Mouse (Mus musculus): ENCODE results near the gene Marveld3.

Gene Marveld3

DNA sequence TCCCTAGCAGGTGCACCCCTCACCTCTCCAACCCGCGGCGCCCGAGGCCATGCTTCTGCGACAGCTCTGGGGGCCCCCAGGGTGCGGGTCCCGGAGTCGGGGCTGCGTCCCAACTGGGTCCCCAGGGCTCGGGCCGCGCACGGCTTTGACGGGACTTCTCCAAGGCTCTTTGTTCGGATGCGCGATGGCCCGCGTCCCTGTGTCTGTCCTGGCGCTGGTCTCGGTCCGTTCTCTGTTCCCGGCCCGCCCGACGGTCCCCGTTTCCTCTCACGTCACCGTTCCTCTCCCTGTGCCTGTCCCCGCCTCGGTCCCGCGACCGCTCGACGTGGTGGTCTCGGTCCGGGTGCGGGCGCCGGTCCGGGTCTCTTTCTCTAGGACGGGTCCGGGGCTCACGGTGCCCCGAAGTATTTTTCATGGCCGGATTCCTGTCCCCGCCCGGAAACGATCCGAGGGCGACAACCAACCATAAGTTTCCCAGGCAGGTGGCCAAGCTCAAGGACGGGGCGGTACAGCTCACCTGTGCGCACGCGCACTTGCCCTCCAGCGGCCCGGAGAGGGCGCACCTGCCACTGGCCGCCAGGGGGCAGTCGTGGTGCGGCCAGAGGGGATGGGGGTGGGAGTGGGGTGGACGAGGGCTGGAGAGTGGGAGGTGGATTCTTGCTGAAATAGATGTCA is at the start of gene Marveld3:
Marveld3 (minus strand) TSS at position 511 of the 675 bp plus-strand sequence.
- DNase-seq = peak; percentile 11

- peak; percentile 8 for DNase-seq
These were observed 48.9 kb upstream of the Marveld3 start for GRCm38 (mm10) chr8:110010868-110011267.

DNA sequence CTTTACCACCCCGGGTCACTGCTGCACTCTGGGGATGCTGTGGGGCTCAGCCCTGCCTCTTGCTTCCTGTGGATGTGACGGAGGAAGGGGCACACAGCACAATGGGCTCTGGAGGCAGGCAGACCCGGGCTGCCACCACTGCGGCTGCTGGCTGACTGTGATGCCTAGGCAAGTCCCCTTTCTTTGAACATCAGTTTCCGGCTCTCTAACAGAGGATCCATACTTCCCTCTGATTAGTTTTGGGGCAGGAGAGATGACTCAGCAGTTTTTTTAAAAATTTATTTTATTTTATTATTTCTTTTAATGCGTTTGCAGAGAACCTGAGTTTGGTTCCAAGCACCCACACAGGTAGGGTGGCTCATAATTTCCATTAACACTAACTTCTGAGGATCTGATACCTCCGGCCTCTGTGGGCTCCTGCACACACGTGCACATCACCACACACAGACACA is 47.0 kb upstream of the Marveld3 start:
- no peak for DNase-seq

DNA sequence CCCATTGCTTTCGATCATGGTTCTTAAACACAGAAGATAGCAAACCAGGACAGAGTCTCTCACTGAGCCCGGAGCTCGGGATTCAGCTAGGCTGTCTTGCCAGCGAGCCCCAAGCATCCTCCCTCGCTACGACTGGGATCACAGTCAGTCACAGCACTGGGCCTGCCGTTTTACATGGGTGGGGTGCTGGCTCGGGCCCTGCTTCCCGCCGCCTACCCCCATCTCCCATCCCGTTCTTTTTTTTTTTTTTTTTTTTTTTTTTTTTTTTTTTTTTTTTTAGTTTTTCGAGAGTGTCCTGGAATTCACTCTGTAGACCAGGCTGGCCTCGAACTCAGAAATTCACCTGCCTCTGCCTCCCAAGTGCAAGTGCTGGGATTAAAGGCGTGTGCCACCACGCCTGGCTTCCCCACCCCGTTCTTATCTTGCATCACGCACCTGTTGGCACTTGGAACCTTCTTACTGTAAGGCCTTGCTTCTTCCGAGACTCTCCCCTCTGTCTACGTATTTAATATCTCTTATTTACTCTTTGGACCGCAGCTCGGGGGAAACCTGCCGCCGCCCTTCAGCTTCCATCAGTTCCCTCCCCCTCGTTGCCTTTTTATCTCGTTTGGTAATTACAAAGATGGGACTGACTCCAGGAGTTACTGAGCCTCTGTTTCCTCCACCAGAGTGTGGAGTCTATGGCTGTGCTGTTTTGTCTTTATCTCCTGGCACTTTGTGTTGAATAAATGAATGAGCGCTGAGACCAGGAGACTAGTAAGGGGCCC is 46.4 kb upstream of the Marveld3 start:
- no peak for DNase-seq

GRCm38 (mm10) chr8:110006312-110007023 is 44.5 kb upstream of the Marveld3 start:
- no peak for DNase-seq

DNA sequence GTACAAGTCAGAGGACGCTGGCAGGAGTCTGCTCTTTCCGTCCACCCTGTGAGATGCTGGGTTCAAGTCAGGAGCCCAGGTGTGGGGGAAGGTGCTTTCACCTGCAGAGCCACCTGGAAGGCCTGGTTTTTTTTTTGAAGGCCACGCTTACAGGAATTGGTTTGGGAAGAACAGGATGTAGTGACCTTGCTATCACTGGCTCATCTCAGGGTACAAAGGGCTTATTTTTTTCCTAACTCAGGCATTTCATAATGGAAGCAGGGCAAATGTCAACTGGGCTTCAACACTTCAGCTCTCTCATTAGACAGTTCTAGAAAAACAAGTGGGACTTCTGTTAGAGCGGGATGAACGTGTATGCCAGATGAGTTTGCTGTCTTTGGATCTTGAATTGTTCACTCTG is 42.3 kb upstream of the Marveld3 start:
- no peak for DNase-seq

- DNase-seq = no peak
These were observed 41.0 kb upstream of the Marveld3 start for GRCm38 (mm10) chr8:110002953-110003352.

DNA sequence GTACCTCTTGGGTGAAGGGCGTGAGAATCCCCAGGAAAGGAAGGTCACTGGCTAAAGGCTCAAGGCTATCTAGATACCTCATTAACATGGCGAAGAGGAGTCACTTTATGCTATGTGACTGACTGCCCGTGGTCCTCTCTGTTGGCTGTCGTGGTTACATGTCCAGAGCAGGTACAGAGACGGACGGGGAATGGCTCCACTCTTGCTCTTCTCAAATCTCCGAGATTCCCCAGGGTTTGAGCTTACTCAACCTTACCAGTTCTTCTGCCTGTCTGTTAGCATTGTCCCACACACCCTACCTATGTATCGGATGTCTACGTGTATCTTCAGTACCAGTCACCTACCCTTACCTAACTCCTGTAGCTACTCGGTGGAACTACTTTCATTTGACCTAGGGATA is 38.0 kb upstream of the Marveld3 start:
- DNase-seq = no peak

GRCm38 (mm10) chr8:109998066-109998465 is 36.1 kb upstream of the Marveld3 start:
- no peak for DNase-seq

DNA sequence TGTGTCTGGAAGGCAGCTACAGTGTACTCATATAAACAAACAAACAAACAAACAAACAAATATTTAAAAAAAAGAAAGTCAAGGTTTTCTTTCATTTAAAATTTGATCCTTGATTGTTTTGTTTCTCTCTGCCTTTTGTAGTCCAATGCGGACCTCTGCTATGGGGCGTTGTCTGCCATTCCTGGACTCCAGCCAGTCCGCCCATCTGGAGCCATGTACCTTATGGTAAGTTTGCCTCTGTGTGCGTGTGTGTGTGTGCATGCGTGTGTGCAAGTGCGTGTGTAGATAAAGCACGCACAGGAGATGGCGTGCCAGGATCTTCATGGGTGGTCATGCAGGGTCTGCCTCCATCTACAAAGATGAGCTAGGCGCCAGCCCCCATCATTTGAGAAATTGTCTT is 35.4 kb upstream of the Marveld3 start:
- no peak for DNase-seq

- DNase-seq = no peak
These were observed 30.9 kb upstream of the Marveld3 start for GRCm38 (mm10) chr8:109992951-109993350.

GRCm38 (mm10) chr8:109992166-109992565 is 30.2 kb upstream of the Marveld3 start:
- DNase-seq = no peak

- no peak for DNase-seq
These were observed 28.2 kb upstream of the Marveld3 start, which contains the start of gene Tat for GRCm38 (mm10) chr8:109990224-109990623. Gene Tat (plus strand): TSS chr8:109990437.

DNA sequence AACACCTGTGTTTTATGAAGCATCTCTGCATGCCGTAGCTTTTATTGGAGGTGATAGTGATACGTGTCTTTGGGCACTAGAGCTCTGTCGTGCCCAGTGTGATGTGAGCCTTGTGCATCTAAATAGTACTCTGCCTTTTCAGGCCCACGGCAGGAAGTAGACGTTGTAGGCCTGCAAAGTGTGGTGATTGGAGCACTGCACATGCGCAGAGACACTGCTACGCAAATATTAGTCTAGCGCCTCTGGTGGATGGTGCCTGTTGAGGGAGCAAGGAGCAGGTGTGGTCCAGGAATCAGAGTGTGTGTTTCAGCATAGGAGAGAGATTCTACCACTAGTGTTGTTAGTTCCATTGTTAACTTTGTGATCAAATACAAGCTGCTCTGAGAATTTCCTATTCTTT is 27.1 kb upstream of the Marveld3 start:
- no peak for DNase-seq

GRCm38 (mm10) chr8:109987776-109988175 is 25.8 kb upstream of the Marveld3 start:
- DNase-seq = no peak

DNA sequence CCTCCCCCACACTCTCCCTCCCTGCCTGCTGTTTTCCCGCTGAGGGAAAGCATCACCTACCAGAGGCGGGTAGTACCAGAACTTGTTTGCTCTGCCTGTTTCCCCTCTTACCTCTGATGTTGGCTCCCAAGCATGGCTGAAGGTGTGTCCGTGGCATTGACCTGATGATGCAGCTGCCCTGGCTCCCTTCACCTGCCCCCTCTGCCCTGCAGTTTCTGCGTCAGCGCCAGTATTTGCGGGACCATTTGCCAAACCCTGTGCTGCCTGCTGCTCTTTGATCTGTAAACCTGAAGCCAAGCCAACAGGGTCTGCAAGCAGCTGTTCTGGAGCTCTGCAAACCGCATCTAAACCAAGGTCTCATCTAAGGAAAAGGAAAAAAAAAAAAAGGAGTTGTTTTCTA is 24.4 kb upstream of the Marveld3 start:
- no peak for DNase-seq

DNA sequence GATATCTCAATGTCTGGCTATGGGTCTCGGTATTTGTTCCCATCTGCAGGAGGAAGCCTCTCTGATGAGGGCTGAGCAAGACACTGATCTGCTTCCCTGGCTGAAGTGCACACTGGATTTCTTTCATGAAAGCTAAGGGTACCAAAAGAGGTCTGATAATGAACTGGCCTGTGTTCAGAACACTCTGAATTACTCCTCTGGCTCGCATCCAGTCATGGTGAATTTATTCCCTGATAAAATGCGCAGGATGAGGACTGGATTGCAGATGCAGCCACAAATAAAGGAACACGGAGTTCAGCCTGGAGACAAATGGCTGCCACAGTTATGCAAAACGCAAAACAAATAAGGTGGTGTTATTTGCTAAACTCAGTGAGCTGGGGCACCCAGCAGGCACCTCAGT is 21.9 kb upstream of the Marveld3 start:
- DNase-seq = no peak

GRCm38 (mm10) chr8:109982386-109983105 is 20.5 kb upstream of the Marveld3 start:
- DNase-seq = no peak

DNA sequence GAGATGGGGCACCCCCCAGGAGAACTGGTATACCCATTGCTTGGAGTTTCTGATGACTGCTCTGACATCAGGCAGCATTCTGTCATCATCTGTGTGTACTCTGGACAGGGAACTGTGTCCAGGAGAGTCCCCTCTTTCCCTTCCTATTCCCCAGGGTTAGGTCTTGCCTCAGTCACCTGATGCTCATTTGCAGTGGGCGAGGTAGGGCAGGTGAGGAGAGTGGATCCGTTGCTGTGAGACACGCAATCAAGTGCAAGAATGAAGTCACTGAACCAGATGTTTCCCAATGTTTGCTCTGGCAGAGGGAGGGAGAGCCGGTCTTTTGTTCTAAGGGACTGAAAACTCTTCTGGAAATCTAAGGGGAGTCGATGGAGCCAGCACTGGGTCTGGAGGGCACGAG is 17.3 kb upstream of the Marveld3 start:
- DNase-seq = no peak

DNA sequence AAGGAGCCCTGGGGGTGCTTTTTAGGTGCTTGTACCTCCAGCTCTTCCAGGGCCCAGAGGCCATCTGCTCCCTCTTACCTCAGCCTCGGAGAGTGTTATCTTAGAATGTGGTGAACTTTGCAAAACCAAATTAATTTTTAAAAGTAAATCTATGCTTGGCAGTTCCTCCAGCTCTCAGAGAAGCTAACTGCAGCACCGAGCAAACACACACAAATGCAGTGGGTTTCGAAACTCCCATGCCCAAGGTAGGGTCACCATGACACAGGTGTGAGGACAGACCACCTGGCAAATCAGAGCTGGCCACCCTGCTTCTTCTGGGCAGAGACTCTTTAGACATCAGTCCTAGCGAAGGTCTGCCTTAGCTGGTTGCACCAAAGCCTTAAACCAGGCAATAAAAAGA is 10.9 kb upstream of the Marveld3 start:
- DNase-seq = no peak

GRCm38 (mm10) chr8:109970323-109970722 is 8.3 kb upstream of the Marveld3 start:
- no peak for DNase-seq

- DNase-seq = no peak
These were observed 6.8 kb upstream of the Marveld3 start for GRCm38 (mm10) chr8:109968837-109969236.

DNA sequence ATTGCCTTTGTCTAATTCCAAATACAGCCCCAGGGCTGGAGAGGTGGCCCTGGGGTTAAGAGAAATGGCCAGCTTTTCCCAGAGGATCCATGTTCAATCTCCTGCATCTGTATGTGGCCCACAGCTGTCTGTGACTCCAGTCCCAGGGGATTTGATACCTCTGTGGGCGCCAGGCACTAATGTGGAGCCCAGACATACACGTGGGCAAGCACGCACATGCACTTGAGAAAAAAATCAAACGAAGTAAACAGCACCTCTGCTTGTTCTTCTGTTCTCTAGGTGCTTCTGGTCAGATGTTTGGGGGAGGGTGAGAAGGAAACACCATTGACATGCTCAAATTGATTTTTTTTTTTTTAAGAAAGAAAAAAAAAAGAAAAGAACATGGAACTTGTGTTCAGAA is 2.1 kb upstream of the Marveld3 start:
- no peak for DNase-seq
